Comparison of ENCODE assay signal across 17 mouse cellular contexts in genomic region chr1:133254226-133254625, GRCm38 (mm10). TPM values are rescaled to one million over a fixed set of nuclear protein-coding genes. Genes with fewer than 3 reads are reported as not detected.
DNase-seq lines count a peak whose midpoint lies in the region; ATAC-seq and TF ChIP-seq lines count a peak whose summit lies in the region.
"Had no signal": no experiment of that assay in that cellular context is flagged by ENCODE, and none has a peak within 500 bp of the region (broad histone marks: within the 10 kb centered on the region; RNA-seq: fewer than 3 reads in every experiment).

No protein-coding gene starts in this region.

- H3K27me3 ChIP-seq in heart, embryonic 11.5 days (ENCODE audit: control insufficient read depth, insufficient read depth, low read length) = no peaks in the 10 kb centered on the region
- H3K27me3 ChIP-seq in liver, adult 2 months (ENCODE audit: control insufficient read depth, insufficient read depth, low read length) = no peaks in the 10 kb centered on the region
- no peaks in the 10 kb centered on the region for H3K27me3 ChIP-seq in intestine, embryonic 16.5 days (replicated peaks; ENCODE audit: control insufficient read depth, insufficient read depth, low read length)

- no peak for DNase-seq in heart, postnatal 14 days
- peak; percentile 84 for DNase-seq in liver, adult 2 months (ENCODE audit: extremely low read depth, low read depth, low spot score)
- DNase-seq in liver (no peak), MN1 (ENCODE audit: low spot score) (no peak)
- DNase-seq in lung, postnatal 36 days = peak; percentile 33
- no peak for DNase-seq in cerebellum, adult 11 months
- DNase-seq: embryo, embryonic 11 days; thymus, postnatal 36 days had no signal

- TF ChIP-seq POLR2A in liver, adult 2 months (IDR thresholded peaks at IDR 0.05; ENCODE audit: extremely low read depth, insufficient read depth, low read length) = no peak

- H3K27ac ChIP-seq in heart, embryonic 11.5 days (ENCODE audit: low read depth, low read length) = peak overlapping the region; percentile 63
- peak overlapping the region; percentile 89 for H3K27ac ChIP-seq in liver, adult 2 months (replicated peaks; ENCODE audit: insufficient read depth, low read depth, low read length)
- H3K27ac ChIP-seq in intestine, embryonic 16.5 days (ENCODE audit: low read length) = peak overlapping the region; percentile 83

- no peaks in the 10 kb centered on the region for H3K36me3 ChIP-seq in heart, embryonic 11.5 days (ENCODE audit: control insufficient read depth, insufficient read depth, low read length)
- H3K36me3 ChIP-seq in liver, adult 2 months (ENCODE audit: control insufficient read depth, insufficient read depth, low read length) = peaks cover under 1% of the 10 kb centered on the region; the same call in 1 of the 2 replicates
- H3K36me3 ChIP-seq in intestine, embryonic 16.5 days (ENCODE audit: control insufficient read depth, insufficient read depth, low read length) = no peaks in the 10 kb centered on the region

- peaks cover 25% of the 10 kb centered on the region; the same call in 1 of the 2 replicates for H3K79me2 ChIP-seq in liver, adult 2 months (ENCODE audit: control insufficient read depth, insufficient read depth, low read length)

- ATAC-seq in heart, embryonic 11.5 days (replicated peaks; ENCODE audit: insufficient number of reproducible peaks, low FRiP score, low TSS enrichment) = no peak
- ATAC-seq in intestine, embryonic 16.5 days = peak; percentile 40

- peaks cover 59% of the 10 kb centered on the region for H3K4me1 ChIP-seq in heart, embryonic 11.5 days (ENCODE audit: control insufficient read depth, insufficient read depth, low read length)
- H3K4me1 ChIP-seq in liver, adult 2 months (ENCODE audit: control insufficient read depth, insufficient read depth, low read length) = peaks cover 50% of the 10 kb centered on the region
- peaks cover 72% of the 10 kb centered on the region for H3K4me1 ChIP-seq in intestine, embryonic 16.5 days (ENCODE audit: control insufficient read depth, insufficient read depth, low read length)

- H3K4me3 ChIP-seq in heart, embryonic 11.5 days (ENCODE audit: low read depth, low read length) = no peak overlapping the region
- no peak overlapping the region for H3K4me3 ChIP-seq in liver, adult 2 months (ENCODE audit: insufficient read depth, low read depth, low read length)
- H3K4me3 ChIP-seq in intestine, embryonic 16.5 days (ENCODE audit: low read length) = no peak overlapping the region
- H3K4me3 ChIP-seq: megakaryocyte, embryonic 14.5 days; myocyte had no signal

- H3K9ac ChIP-seq in heart, embryonic 11.5 days (ENCODE audit: low read depth, low read length) = no peak overlapping the region; the same call in 1 of the 2 replicates
- no peak overlapping the region for H3K9ac ChIP-seq in liver, adult 2 months (ENCODE audit: low read depth, low read length)
- 0 out of 2 replicates have a peak overlapping the region, but pooled peaks have one; percentile 30 for H3K9ac ChIP-seq in intestine, embryonic 16.5 days (ENCODE audit: low read depth, low read length)

- H3K4me2 ChIP-seq in heart, embryonic 11.5 days = no peak overlapping the region
- H3K4me2 ChIP-seq in intestine, embryonic 16.5 days (ENCODE audit: low read depth, low read length) = peak overlapping the region; percentile 35

- intact Hi-C loops in heart, postnatal 14 days (cut with DNase I) = no loop called here

- no peak for TF ChIP-seq CTCF in liver, adult 2 months (IDR thresholded peaks at IDR 0.05; ENCODE audit: low read depth, low read length)

- no peaks in the 10 kb centered on the region for H3K9me3 ChIP-seq in heart, embryonic 11.5 days (replicated peaks; ENCODE audit: control insufficient read depth, low read length)
- no peaks in the 10 kb centered on the region for H3K9me3 ChIP-seq in intestine, embryonic 16.5 days (ENCODE audit: control insufficient read depth, low read length)
- H3K9me3 ChIP-seq: megakaryocyte, embryonic 14.5 days had no signal

- 79% methylated on average over 6 of the region's 6 CpGs for WGBS in heart, embryonic 11.5 days (ENCODE audit: insufficient replicate concordance)
- 22% methylated on average over 6 of the region's 6 CpGs for WGBS in liver, adult 2 months
- 62% methylated on average over 6 of the region's 6 CpGs for WGBS in intestine, embryonic 16.5 days

RNA-seq across cellular contexts. Expression of gene Golt1a, which starts 55.4 kb away (rescaled TPM):
- not detected in 2 replicates for polyA plus RNA-seq in heart, embryonic 11.5 days (2014; fragmentation: Nextera tagmentation; extraction: Ambion mirVana)
- total RNA-seq in heart, postnatal 14 days (2021) = not detected
- 11.4 and 13.0 TPM in 2 replicates for total RNA-seq in liver, adult 2 months (2014; rRNA removed)
- 16.1 and 21.2 TPM in 2 replicates for polyA plus RNA-seq in liver, adult 2 months (2012; rRNA removed)
- polyA plus RNA-seq in intestine, embryonic 16.5 days (2015; fragmentation: Nextera tagmentation; extraction: Ambion mirVana) = 34.8 and 45.4 TPM in 2 replicates
- total RNA-seq: gastrocnemius, adult 8-10 months; layer of hippocampus, adult 8-10 months had no signal
- polyA plus RNA-seq: forebrain, embryonic 11.5 days; limb, embryonic 11.5 days; myocyte; spleen, adult 2 months had no signal

Comparison
In these comparisons a context has a peak if more than half of its experiments do, and no peak if none do; other contexts are left out.
1. DNase-seq: peak in liver, adult 2 months (single experiment) and lung, postnatal 36 days (single experiment); none in heart, postnatal 14 days (0 of 2), liver (single experiment), MN1 (single experiment) and cerebellum, adult 11 months (single experiment).
2. RNA of gene Golt1a, which starts 55.4 kb away (polyA plus RNA-seq): 34.8 to 45.4 TPM in intestine, embryonic 16.5 days and 16.1 to 21.2 TPM in liver, adult 2 months; not detected in heart, embryonic 11.5 days; every median in the first group is over 10 times any median in the second.
3. Peak in every context shown above with its lines, with median percentiles within 50 percentile points of each other: H3K27ac ChIP-seq.